In genomic region chr7:19560491-19561260, GRCm38 (mm10) we compare ENCODE assay signal across 9 mouse cellular contexts. TPM values are rescaled to one million over a fixed set of nuclear protein-coding genes. Genes with fewer than 3 reads are reported as not detected.
DNase-seq lines count a peak whose midpoint lies in the region; ATAC-seq and TF ChIP-seq lines count a peak whose summit lies in the region.
"Had no signal": no experiment of that assay in that cellular context is flagged by ENCODE, and none has a peak within 500 bp of the region (broad histone marks: within the 10 kb centered on the region; RNA-seq: fewer than 3 reads in every experiment).

No protein-coding gene starts in this region.

- no peaks in the 10 kb centered on the region; the same call in 1 of the 2 replicates for H3K9me3 ChIP-seq in heart, embryonic 15.5 days (replicated peaks)
- no peaks in the 10 kb centered on the region for H3K9me3 ChIP-seq in limb, embryonic 14.5 days (ENCODE audit: control insufficient read depth, low read length)

- TF ChIP-seq POLR2A in limb, embryonic 14.5 days (IDR thresholded peaks at IDR 0.05; ENCODE audit: borderline replicate concordance, extremely low read depth, insufficient read depth, insufficient read length) = no peak
- no peak; the same call in 1 of the 2 replicates for TF ChIP-seq POLR2A in small intestine, adult 2 months (IDR thresholded peaks at IDR 0.05; ENCODE audit: low read depth, low read length)

- TF ChIP-seq CTCF in small intestine, adult 2 months (IDR thresholded peaks at IDR 0.05; ENCODE audit: extremely low read depth, insufficient read length, insufficient replicate concordance, low read depth, low read length) = no peak

- peaks cover 19% of the 10 kb centered on the region for H3K36me3 ChIP-seq in heart, embryonic 15.5 days
- H3K36me3 ChIP-seq in limb, embryonic 14.5 days (ENCODE audit: control insufficient read depth, insufficient read depth, low read length) = peaks cover 20% of the 10 kb centered on the region
- peaks cover 12% of the 10 kb centered on the region for H3K36me3 ChIP-seq in small intestine, adult 2 months (ENCODE audit: control insufficient read depth, insufficient read depth, low read length)

- peak overlapping the region; percentile 80 for H3K4me3 ChIP-seq in heart, embryonic 15.5 days
- peak overlapping the region; percentile 80 for H3K4me3 ChIP-seq in limb, embryonic 14.5 days (replicated peaks; ENCODE audit: low read length)
- peak overlapping the region; percentile 91 for H3K4me3 ChIP-seq in small intestine, adult 2 months (ENCODE audit: low read depth, low read length)

- intact Hi-C loops in heart, postnatal 36 days (cut with DNase I) = loop anchor here (5.0 kb wide), 1 partner anchor 103 kb away; the partner anchor contains the start of gene Mark4
- intact Hi-C loops in left cerebral cortex, postnatal 14 days (cut with DNase I) = loop anchor here (5.0 kb wide), 1 partner anchor 53 kb away; the partner anchor contains the start of genes Bloc1s3 and Trappc6a

- 19% methylated on average over 11 of the region's 11 CpGs for WGBS in heart, embryonic 15.5 days
- 18% methylated on average over 11 of the region's 11 CpGs for WGBS in limb, embryonic 14.5 days
- WGBS in small intestine, adult 2 months = 2% methylated on average over 11 of the region's 11 CpGs

- peak overlapping the region; percentile 84 for H3K9ac ChIP-seq in heart, embryonic 15.5 days
- peak overlapping the region; percentile 95 for H3K9ac ChIP-seq in limb, embryonic 14.5 days (ENCODE audit: low read depth, low read length, severe bottlenecking)

- peak; percentile 92 for DNase-seq in heart, adult 11 months
- DNase-seq in heart, postnatal 36 days = no peak
- DNase-seq in Muller cell, postnatal 12 days (ENCODE audit: inconsistent ontology term) = peak; percentile 94
- DNase-seq in limb, embryonic 14.5 days (ENCODE audit: low spot score) = no peak
- no peak for DNase-seq in left cerebral cortex, postnatal 14 days (ENCODE audit: low spot score in 2 of 2)

- peak overlapping the region; percentile 90 for H3K27ac ChIP-seq in heart, embryonic 15.5 days
- 0 out of 2 replicates have a peak overlapping the region, but pooled peaks have one; percentile 94 for H3K27ac ChIP-seq in limb, embryonic 14.5 days (replicated peaks; ENCODE audit: low read depth, low read length)
- H3K27ac ChIP-seq in small intestine, adult 2 months (ENCODE audit: insufficient read depth, low read depth, low read length) = peak overlapping the region; percentile 95

- ATAC-seq in heart, embryonic 15.5 days (replicated peaks; ENCODE audit: insufficient number of reproducible peaks, insufficient read depth, low FRiP score, low read depth) = no peak
- ATAC-seq in limb, embryonic 14.5 days (ENCODE audit: low FRiP score, low read depth) = no peak
- no peak for ATAC-seq in cerebellum, adult (ENCODE audit: insufficient number of reproducible peaks, low FRiP score, low TSS enrichment)

- H3K27me3 ChIP-seq in heart, embryonic 15.5 days = no peaks in the 10 kb centered on the region
- no peaks in the 10 kb centered on the region for H3K27me3 ChIP-seq in limb, embryonic 14.5 days (ENCODE audit: control insufficient read depth, insufficient read depth, low read length)
- H3K27me3 ChIP-seq in small intestine, adult 2 months (ENCODE audit: control insufficient read depth, insufficient read depth, low read length) = no peaks in the 10 kb centered on the region

- peak overlapping the region; percentile 94 for H3K4me2 ChIP-seq in heart, embryonic 15.5 days
- H3K4me2 ChIP-seq in limb, embryonic 14.5 days (replicated peaks; ENCODE audit: low read depth, low read length, severe bottlenecking) = peak overlapping the region; percentile 62

- H3K4me1 ChIP-seq in heart, embryonic 15.5 days (replicated peaks) = peaks cover 61% of the 10 kb centered on the region
- H3K4me1 ChIP-seq in limb, embryonic 14.5 days (ENCODE audit: control insufficient read depth, insufficient read depth, low read length) = peaks cover 25% of the 10 kb centered on the region
- peaks cover 44% of the 10 kb centered on the region for H3K4me1 ChIP-seq in small intestine, adult 2 months (ENCODE audit: control insufficient read depth, insufficient read depth, insufficient read length, low read length)

RNA-seq across cellular contexts. Expression of gene Ppp1r37, which starts 2.2 kb away (rescaled TPM):
- total RNA-seq in heart, postnatal 36 days (2021) = 10 to 100 TPM; 56.0 to 59.3 TPM
- 15.8 and 24.0 TPM in 2 replicates for polyA plus RNA-seq in heart, embryonic 15.5 days (2015; fragmentation: Nextera tagmentation; extraction: Ambion mirVana)
- polyA plus RNA-seq in limb, embryonic 14.5 days (2012; rRNA removed) = 84.9 and 118 TPM in 2 replicates
- polyA plus RNA-seq in limb, embryonic 14.5 days (2014; fragmentation: Nextera tagmentation; extraction: Ambion mirVana) = 5.6 and 6.4 TPM in 2 replicates
- 57.9 and 115 TPM in 2 replicates for polyA plus RNA-seq in small intestine, adult 2 months (2012; rRNA removed)
- 10 to 100 TPM; 87.9 to 98.8 TPM for total RNA-seq in left cerebral cortex, postnatal 14 days (2021)

RNA-seq across cellular contexts. Expression of gene Zfp296, which starts 16.4 kb away (rescaled TPM):
- total RNA-seq in heart, postnatal 36 days (2021) = under 1 TPM in 1 of 2 experiments, not detected in 1; 0.50 TPM
- 0.38 and 0.42 TPM in 2 replicates for polyA plus RNA-seq in heart, embryonic 15.5 days (2015; fragmentation: Nextera tagmentation; extraction: Ambion mirVana)
- 2.2 and 2.7 TPM in 2 replicates for polyA plus RNA-seq in limb, embryonic 14.5 days (2012; rRNA removed)
- polyA plus RNA-seq in limb, embryonic 14.5 days (2014; fragmentation: Nextera tagmentation; extraction: Ambion mirVana) = 0.68 and 1.8 TPM in 2 replicates
- 3.0 and 3.7 TPM in 2 replicates for polyA plus RNA-seq in small intestine, adult 2 months (2012; rRNA removed)
- total RNA-seq in left cerebral cortex, postnatal 14 days (2021) = under 1 TPM; 0.51 to 0.68 TPM

RNA-seq across cellular contexts. Expression of gene Gemin7, which starts 16.7 kb away (rescaled TPM):
- total RNA-seq in heart, postnatal 36 days (2021) = 10 to 100 TPM; 44.1 to 47.8 TPM
- 111 and 131 TPM in 2 replicates for polyA plus RNA-seq in heart, embryonic 15.5 days (2015; fragmentation: Nextera tagmentation; extraction: Ambion mirVana)
- polyA plus RNA-seq in limb, embryonic 14.5 days (2012; rRNA removed) = 70.6 and 75.8 TPM in 2 replicates
- 171 TPM in 2 replicates for polyA plus RNA-seq in limb, embryonic 14.5 days (2014; fragmentation: Nextera tagmentation; extraction: Ambion mirVana)
- polyA plus RNA-seq in small intestine, adult 2 months (2012; rRNA removed) = 85.5 and 146 TPM in 2 replicates
- total RNA-seq in left cerebral cortex, postnatal 14 days (2021) = 10 to 100 TPM; 43.8 to 46.0 TPM

RNA-seq across cellular contexts. Expression of gene Nkpd1, which starts 43.0 kb away (rescaled TPM):
- total RNA-seq in heart, postnatal 36 days (2021) = not detected
- polyA plus RNA-seq in heart, embryonic 15.5 days (2015; fragmentation: Nextera tagmentation; extraction: Ambion mirVana) = not detected in 2 replicates
- polyA plus RNA-seq in limb, embryonic 14.5 days (2012; rRNA removed) = 0.29 and 0.36 TPM in 2 replicates
- polyA plus RNA-seq in limb, embryonic 14.5 days (2014; fragmentation: Nextera tagmentation; extraction: Ambion mirVana) = 0.17 and 0.22 TPM in 2 replicates
- polyA plus RNA-seq in small intestine, adult 2 months (2012; rRNA removed) = 0.23 and 0.43 TPM in 2 replicates
- 1 to 10 TPM in 1 of 2 experiments, under 1 TPM in 1; 0.68 to 1.1 TPM for total RNA-seq in left cerebral cortex, postnatal 14 days (2021)
- total RNA-seq: neutrophil, adult 5-6 weeks had no signal

RNA-seq across cellular contexts. Expression of gene Clasrp, which starts 43.6 kb away (rescaled TPM):
- 10 to 100 TPM; 16.0 to 16.8 TPM for total RNA-seq in heart, postnatal 36 days (2021)
- 28.5 and 39.0 TPM in 2 replicates for polyA plus RNA-seq in heart, embryonic 15.5 days (2015; fragmentation: Nextera tagmentation; extraction: Ambion mirVana)
- 174 and 235 TPM in 2 replicates for polyA plus RNA-seq in limb, embryonic 14.5 days (2012; rRNA removed)
- 46.5 and 57.5 TPM in 2 replicates for polyA plus RNA-seq in limb, embryonic 14.5 days (2014; fragmentation: Nextera tagmentation; extraction: Ambion mirVana)
- 91.6 and 184 TPM in 2 replicates for polyA plus RNA-seq in small intestine, adult 2 months (2012; rRNA removed)
- total RNA-seq in left cerebral cortex, postnatal 14 days (2021) = 10 to 100 TPM; 84.4 to 84.6 TPM

Comparison
In these comparisons a context has a peak if more than half of its experiments do, and no peak if none do; other contexts are left out.
1. DNase-seq: peak in heart, adult 11 months (single experiment) and Muller cell, postnatal 12 days (single experiment); none in heart, postnatal 36 days (0 of 2), limb, embryonic 14.5 days (single experiment) and left cerebral cortex, postnatal 14 days (0 of 2).
2. Peak in every context shown above with its lines, with median percentiles within 50 percentile points of each other: H3K27ac ChIP-seq and H3K4me3 ChIP-seq.